Mouse (Mus musculus): Measurements from ENCODE around the gene Akip1. TPM values are rescaled to one million over a fixed set of nuclear protein-coding genes. Genes with fewer than 3 reads are reported as not detected.
A peak's percentile ranks its signal among the peaks of the same experiment; 100 is the strongest.

The Akip1 gene
- 1 to 10 TPM; 4.3 to 9.7 (median 6.4) TPM for total RNA-seq (2022)

DNA sequence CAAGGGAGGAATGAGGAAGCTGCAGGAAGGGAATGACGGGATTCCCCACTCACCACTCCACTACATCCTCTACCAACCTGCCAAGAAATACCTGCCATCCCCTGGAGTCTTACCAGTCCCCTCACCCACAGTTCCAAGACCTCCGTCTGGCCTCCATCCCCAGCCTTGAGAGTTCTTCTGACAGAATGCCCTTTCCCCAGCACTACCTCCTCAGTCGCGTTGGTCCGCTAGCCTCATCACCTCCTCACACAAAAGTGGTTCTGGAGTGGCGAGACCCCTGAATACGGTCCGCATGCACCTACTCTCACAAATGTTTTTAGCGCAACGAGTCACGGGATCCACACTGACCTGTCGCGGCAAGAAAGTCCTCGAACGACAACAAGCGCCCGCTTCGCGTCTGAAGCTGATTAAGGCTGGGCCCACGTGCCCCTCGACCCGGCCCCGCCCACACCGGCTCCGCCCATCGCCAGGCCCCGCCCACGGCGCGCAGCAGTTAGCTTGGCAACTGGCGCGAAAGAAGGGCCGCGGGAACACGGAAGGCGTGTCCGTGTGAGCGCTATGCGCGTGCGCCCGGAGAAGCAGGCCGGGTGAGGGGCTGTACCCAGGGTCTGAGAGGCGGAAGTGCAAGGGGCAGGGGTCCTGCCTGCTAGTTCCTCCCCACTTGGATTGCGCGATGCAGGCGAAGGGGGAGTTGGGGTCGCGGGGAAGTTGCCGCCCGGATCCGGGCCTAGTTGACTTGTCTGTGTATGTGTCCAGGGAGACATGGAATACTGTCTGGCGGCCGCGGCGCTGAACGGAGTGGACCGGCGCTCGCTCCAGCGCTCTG is at the start of gene Akip1, which contains the start of gene St5:
Gene Akip1 (plus strand): TSS at position 501 of the 826 bp plus-strand sequence.
Gene St5 (minus strand): TSS at position 416 of the 826 bp plus-strand sequence.
- DNase-seq (ENCODE audit: low spot score in 2 of 2): peak; percentile 86 to 91

GRCm38 (mm10) chr7:109654871-109655270 is 48.6 kb upstream of the Akip1 start:
- DNase-seq (ENCODE audit: low spot score in 2 of 2): no peak

- no peak for DNase-seq (ENCODE audit: low spot score in 2 of 2)
These were observed 45.6 kb upstream of the Akip1 start for GRCm38 (mm10) chr7:109657884-109658283.

DNA sequence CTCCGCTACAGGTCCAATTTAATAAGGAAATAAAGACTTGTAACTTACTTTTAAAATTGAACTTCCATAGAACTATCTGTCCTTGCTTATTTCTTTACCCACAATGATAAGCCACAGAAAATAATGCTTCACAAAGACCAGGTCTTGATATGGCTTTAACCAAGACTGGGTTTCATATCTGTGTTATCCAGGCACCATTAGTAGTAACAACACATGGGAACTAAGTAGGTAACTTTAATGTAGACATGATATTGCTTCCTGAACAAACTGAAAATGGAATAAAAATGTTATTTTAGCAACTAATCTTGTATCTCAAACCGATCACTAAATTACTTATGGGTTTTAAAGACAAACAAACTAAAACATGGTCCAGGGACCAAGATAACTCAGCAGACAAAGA is 44.2 kb upstream of the Akip1 start:
- no peak for DNase-seq (ENCODE audit: low spot score in 2 of 2)

GRCm38 (mm10) chr7:109662626-109663025 is 40.9 kb upstream of the Akip1 start:
- DNase-seq (ENCODE audit: low spot score in 2 of 2): peak in 1 of 2 experiments; percentile 48

- no peak for DNase-seq (ENCODE audit: low spot score in 2 of 2)
These were observed 36.8 kb upstream of the Akip1 start for GRCm38 (mm10) chr7:109666664-109667063.

DNA sequence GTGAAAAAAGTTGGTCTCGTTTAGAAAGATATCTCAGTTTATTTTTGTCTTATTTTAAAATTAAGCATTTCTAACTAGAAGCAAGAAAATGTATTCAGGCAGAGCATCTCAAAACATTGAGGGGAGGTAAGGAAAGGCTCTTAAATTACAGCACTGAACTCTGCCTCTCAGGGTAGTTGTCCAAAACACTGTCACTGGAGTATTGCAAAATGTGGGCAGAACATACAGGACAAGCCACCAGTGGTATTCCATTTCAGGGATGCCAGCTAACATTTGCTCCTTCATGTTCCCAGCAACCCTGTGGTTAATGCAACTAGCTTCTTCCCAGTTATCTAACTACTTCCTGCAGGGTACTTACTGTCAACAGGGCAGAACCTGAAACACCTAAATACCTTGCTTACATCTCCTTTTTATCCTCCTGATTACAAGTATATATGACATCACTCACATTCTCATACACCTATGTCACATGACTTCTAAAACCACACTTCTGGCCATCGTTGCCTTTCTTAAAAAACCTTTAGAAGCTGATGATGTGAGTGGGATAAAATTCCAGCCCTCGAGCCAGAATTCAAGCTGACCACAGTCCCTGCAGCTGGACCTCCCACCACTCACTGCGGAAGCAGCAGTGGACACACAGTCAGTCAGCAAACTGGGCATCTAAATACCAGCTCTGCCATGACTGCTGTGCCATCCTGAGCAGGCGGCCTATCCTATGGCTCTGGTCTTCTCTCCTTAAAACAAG is 33.9 kb upstream of the Akip1 start:
- DNase-seq (ENCODE audit: low spot score in 2 of 2): no peak

DNA sequence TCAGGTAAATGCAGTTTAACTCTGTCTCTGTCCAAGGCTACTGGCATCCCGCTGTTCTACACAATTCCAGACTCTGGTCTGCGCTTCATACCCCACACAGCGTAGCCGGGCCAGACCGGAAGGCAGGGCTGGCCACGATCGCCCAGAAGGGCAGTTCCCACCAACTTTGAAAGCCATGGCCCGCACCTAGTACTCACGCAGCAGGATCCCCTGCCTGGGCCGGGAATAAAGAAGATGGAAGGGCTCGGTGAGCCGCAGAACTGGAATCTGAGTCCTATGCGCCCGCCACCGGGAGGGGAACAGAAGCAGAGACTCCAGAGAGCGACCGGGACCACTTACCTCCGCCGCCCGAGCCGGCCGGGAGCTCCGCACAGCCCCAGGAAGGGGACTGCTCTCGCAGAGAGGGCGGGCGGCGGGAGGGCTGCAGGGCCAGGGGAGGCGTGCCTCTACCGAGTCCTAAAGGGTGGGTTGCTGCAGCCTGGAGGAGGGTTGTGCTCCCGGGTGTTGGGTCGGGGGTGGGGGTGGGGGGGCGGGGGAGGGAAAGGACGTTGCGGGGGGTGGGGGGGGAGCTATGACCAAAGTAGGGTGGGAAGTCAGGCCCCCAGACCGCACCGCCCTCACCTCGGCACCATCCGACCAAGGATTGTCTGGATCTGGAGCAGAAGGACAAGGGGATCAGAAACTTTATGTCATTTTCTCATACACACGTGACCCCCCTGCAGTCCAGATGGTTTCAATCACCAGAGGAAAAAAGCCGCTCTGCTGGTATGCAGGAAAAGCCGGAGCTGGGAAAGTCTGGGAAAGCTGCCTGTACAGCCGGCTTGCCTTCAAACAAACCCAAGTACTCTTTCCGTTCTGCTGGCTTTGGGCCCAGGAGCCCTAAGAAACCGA is 31.7 kb upstream of the Akip1 start:
- peak; percentile 68 to 72 for DNase-seq (ENCODE audit: low spot score in 2 of 2)

DNA sequence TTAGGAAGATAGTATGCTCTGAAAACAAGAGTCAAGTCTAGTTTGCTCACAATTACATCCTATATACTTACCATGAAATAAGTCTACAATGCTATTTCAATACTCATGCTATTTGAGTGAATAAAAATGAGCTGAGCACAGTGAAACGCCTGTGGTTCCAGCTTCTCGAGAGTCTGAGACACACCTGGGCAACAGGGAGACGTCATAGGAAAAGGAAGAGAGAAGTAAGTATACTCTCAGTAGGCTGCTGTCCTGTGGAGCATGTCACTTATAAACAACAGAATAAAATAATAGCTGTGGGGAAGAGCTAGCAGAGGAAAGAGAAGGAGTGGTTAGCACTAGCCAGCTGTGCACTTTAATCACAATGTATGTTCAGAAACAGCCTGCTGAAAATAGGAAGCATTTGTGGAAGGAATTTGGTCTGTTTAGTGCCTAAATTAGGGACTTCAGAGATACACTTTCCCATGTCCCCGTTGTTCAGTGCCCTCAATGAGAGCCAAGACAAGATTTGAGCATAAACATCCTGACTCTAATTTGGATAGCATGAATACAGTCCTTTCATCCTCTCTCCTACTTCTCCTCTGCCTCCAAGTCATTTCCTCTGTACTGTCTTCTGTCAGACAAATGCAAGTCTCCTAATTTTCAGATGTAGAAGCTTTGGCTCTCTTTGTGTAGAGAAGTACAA is 28.4 kb upstream of the Akip1 start:
- DNase-seq (ENCODE audit: low spot score in 2 of 2): no peak

DNA sequence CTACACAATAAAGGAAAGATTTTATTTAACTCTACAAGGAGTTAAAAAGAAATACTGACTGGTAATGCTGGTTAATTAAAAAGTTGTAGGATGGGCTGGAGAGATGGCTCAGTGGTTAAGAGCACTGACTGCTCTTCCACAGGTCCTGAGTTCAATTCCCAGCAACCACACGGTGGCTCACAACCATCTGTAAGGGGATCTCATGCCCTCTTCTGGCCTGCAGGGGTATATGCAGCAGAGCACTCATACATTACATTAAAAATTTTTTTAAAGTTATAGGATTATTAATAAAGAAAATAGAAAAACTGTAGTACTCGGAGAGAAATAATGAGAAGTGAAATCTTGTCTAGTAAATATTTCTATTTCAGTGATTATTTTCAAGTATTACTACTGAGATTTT is 23.2 kb upstream of the Akip1 start:
- DNase-seq (ENCODE audit: low spot score in 2 of 2): no peak

DNA sequence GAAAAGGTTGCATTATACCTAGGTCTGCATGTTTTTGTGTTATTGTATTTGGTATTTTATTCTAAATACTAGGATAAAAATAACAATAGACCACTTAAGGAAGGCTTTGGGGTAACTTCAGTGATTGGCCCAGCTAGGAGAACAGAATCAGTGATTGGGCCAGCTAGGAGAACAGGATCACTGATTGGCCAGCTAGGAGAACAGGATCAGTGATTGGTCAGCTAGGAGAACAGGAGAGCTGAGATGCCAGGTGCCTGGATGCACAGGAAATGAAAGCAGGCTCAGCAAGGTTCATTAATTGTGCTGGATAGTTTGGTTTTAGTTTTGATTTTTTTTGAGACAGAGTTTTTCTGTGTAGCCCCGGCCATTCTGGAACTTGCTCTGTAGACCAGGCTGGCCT is 22.6 kb upstream of the Akip1 start:
- no peak for DNase-seq (ENCODE audit: low spot score in 2 of 2)

GRCm38 (mm10) chr7:109686585-109687128 is 16.8 kb upstream of the Akip1 start:
- DNase-seq (ENCODE audit: low spot score in 2 of 2): no peak

GRCm38 (mm10) chr7:109690101-109690500 is 13.4 kb upstream of the Akip1 start:
- DNase-seq (ENCODE audit: low spot score in 2 of 2): no peak

- DNase-seq (ENCODE audit: low spot score in 2 of 2): no peak
These were observed 12.5 kb upstream of the Akip1 start for GRCm38 (mm10) chr7:109690961-109691360.

DNA sequence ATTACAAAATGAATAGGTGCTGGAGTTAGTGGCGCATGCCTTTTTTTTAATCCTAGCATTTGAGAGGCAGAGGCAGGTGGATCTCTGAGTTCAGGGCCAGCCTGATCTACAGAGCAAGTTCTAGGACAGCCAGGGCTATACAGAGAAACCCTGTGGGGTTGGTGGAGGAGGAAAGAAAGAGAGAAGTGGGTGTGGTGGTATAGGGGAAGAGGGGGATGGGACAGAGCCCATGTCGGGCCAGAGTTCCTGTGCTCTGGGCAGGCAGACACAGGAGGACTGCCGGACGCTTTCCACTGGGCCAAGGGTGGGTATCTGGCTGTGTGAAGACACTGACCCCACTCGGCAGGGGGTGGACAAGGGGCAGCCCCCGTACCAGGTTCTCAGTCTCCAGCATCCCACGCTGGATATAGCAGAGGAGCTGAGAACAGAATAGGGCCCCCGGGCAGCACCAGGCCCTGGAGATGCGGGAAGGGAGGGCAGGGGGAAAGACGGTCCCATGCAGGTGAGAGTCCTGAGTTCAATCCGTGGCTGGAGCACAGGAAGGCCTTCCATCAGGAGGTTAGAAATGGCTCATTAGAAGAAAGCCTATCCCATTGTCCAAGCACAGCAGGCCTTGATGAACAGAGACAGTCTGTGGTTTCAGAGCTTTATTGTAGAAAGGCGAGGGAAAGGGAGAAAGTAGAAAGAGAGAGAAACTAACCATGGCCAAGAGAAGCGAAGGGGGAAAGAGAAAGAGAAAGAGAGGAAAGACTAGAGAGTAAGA is 8.7 kb upstream of the Akip1 start:
- DNase-seq (ENCODE audit: low spot score in 2 of 2): no peak

DNA sequence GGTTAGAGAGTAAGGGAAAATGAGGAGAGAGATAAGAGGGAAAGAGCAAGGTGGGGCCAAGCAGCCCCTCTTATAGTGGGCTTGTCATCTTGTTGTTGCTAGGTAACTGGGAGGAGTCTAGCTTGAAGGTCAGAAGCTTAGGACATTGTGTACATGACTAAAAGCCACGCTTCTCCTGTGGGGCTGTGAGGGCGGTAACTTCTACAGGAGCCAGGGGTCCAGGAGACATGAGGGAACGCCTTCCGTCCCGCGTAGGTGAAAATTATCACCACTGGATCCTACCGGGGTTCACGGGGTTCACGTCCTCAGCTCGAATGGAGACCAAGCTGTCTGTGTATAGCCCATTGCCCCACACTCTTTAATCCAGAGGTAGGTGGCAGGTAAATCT is 8.2 kb upstream of the Akip1 start:
- no peak for DNase-seq (ENCODE audit: low spot score in 2 of 2)

DNA sequence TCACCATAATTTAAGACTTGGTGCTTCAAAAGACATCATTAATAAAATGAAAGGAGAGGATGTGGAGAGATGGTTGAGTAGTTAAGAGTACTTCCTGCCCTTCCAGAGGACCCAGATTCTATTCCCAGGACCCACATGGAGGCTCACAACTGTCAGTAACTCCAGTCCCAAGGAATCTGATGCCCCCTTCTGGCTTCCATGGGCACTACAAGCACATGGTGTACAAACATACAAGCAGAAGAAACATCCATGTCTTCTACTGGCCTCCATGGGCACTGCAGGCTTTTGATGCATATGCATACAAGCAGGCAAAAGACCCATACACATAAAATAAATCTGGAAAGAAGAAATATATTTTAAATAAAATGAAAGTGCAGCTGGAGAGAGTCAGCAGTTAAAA is 3.3 kb upstream of the Akip1 start:
- DNase-seq (ENCODE audit: low spot score in 2 of 2): no peak

DNA sequence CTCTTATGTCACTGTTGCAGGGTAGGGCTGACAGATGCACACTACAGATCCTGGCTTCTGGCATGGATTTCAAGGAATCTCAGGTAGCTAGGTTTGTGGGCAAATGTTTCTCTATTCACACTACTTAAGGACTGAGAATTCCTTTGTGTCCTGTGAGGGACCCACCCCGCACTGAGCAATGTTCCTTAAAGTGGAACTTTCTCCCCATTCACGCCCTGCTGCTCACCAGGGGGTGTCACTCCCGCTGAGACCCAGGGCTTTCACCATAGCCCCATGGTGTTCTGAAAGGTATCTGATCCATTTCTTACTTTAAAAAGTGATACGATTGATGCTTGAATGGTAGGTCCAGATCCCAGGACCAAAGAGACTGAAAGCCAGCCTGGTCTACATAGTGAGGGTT is 769 bp upstream of the Akip1 start:
- no peak for DNase-seq (ENCODE audit: low spot score in 2 of 2)

DNA sequence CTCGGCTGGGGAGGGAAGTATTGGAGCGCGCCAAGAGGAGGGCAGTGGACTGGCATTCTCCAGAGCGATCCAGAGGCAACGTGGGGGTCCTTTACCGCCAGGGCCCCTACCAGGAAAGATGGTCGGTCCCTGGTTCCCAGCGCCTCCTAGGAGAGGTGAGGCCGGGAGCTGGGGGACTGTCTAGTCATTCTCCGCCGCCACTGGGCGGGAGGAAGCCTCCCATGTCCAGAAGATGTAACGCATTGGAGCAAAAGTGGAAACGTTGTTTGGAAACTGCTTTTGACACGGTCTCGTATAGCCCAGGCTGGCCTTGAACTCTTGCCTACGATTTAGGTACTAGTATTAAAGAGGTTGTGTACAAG is 507 bp downstream of the Akip1 start:
- no peak for DNase-seq (ENCODE audit: low spot score in 2 of 2)

GRCm38 (mm10) chr7:109704461-109704860 is 971 bp downstream of the Akip1 start:
- no peak for DNase-seq (ENCODE audit: low spot score in 2 of 2)

Data from layer of hippocampus, adult 8-10 months (tissue).